Mouse (Mus musculus) lung, postnatal 4 days (tissue): ENCODE measurements around the gene Cnot10.
A peak's percentile ranks its signal among the peaks of the same experiment; 100 is the strongest.

Experiments used
- DNase-seq, 2 experiments: peaks; one replicate each; pipeline ENCODE4 v3.0.0; 2021

Gene Cnot10

GRCm38 (mm10) chr9:114544754-114545393 is 95.1 kb downstream of the Cnot10 start:
- DNase-seq, result peak in 1 of 2 experiments; percentile 23

- no peak for DNase-seq
These were observed 95.9 kb downstream of the Cnot10 start for GRCm38 (mm10) chr9:114543882-114544753.

DNA sequence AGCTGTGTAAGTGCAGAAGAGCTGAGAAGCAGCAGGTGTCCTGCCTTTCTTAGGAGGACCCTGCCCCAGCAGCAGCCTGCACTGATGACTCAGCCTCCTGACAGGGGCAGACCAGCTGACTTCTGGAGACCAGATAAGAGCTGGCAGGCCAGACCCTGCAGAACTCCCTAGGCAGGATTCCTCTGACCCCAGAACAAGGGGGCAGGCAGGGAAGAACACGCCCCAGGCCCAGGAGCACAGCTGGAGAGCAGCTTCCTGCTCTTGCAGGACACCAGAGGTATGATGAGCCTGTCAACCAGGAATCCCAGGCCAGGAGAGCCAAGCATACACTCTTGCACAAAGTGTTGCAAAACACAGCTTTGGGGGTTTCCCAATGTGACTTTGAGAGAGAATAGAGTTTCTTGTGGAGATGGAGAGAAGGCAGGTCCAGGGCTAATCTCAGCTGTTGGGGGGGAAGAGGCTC is 98.7 kb downstream of the Cnot10 start:
- DNase-seq, result no peak

GRCm38 (mm10) chr9:114538996-114539563 is 100.9 kb downstream of the Cnot10 start:
- DNase-seq, result no peak

DNA sequence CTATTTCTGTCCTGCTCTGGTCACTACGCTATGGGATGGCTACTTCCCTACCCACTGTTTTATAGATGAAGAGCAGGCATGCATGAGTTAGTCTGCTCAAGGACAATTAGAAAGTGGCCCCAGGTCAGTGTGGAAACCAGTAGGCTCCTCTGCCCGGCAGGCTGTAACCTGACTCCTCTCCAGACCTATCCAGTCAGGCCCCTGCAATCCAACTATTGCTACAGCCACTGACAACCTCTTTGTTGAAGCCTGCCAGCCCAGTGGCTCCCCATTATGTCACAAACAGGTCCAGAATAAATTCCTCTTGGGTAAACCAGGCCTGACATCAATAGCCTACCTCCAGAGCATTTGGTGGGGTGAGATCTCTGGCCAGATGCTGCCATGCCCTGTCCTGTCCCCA is 103.4 kb downstream of the Cnot10 start:
- no peak for DNase-seq
